Mouse (Mus musculus) limb, embryonic 13.5 days (tissue): ENCODE measurements at regions not wholly inside any gene's neighbourhood (a gene's known extent, or its start where the extent isn't known, plus 50 kb on each side); places are given as distances from the start of the nearest gene placed in this dataset.

Experiments
- ATAC-seq: fragments of 200-750 bp; cut with Nextera tagmentation; 2 replicates; pipeline ENCODE4 v1.8.0; 2017; ENCODE audit warnings: low read depth, moderate number of reproducible peaks, moderate TSS enrichment; ENCODE audit not compliant: low FRiP score
- H3K27ac ChIP-seq: fragments of 300-500 bp; sonication (generic); 2 replicates; pipeline ENCODE4 v1.5.1; 2015; ENCODE audit warnings: inconsistent platforms, mild to moderate bottlenecking, moderate library complexity
- H3K27me3 ChIP-seq: fragments of 300-500 bp; sonication (generic); 2 replicates; pipeline ENCODE4 v1.6.1; 2015; ENCODE audit warnings: mild to moderate bottlenecking, inconsistent platforms
- H3K36me3 ChIP-seq: fragments of 300-500 bp; sonication (generic); 2 replicates; pipeline ENCODE4 v1.6.1; 2015; ENCODE audit warnings: inconsistent platforms, mild to moderate bottlenecking, moderate library complexity
- H3K4me1 ChIP-seq: fragments of 300-500 bp; sonication (generic); 2 replicates; pipeline ENCODE4 v1.6.1; 2015; ENCODE audit warnings: inconsistent platforms
- H3K4me2 ChIP-seq: fragments of 300-500 bp; sonication (generic); replicated peaks from 2 replicates; pipeline ENCODE4 v1.6.1; 2015; ENCODE audit warnings: inconsistent platforms, mild to moderate bottlenecking, moderate library complexity
- H3K4me3 ChIP-seq: fragments of 300-500 bp; sonication (generic); 2 replicates; pipeline ENCODE4 v1.5.1; 2015; ENCODE audit warnings: moderate library complexity, mild to moderate bottlenecking, inconsistent platforms
- H3K9ac ChIP-seq: fragments of 300-500 bp; sonication (generic); 2 replicates; pipeline ENCODE4 v1.6.1; 2015; ENCODE audit warnings: mild to moderate bottlenecking, inconsistent platforms
- H3K9me3 ChIP-seq: fragments of 300-500 bp; sonication (generic); 2 replicates; pipeline ENCODE4 v1.6.1; 2016; ENCODE audit warnings: inconsistent platforms
- WGBS: fragments of 180-500 bp; shearing (Covaris S2); methylation state at CpG from one replicate; pipeline ENCODE4 v1.1.7; 2015; 5-methylcytosine and 5-hydroxymethylcytosine counted together

DNA sequence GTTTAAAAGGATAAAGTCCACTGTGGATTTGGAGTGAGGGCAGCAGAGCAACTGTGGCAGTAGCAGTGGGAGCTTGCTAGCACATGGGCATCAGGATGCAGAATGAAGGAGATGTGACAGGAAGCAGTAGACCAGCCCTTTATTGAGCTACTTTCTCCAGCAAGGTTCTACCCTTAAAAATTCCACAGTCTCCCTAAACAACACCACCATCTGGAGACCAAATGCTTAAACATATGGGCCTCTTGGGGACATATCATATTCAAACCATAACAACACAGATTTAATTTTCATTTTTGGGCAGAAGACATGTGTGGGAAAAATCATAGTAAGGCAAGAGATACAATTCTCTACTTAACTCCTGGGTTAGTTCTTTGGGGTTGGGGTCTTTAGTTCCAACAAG is 656.1 kb downstream of the Ets1 start:
- ATAC-seq = no peak
- no peaks in the 10 kb centered on the region for H3K9me3 ChIP-seq
- no peak overlapping the region for H3K4me2 ChIP-seq
- no peak overlapping the region for H3K9ac ChIP-seq
- no peaks in the 10 kb centered on the region for H3K4me1 ChIP-seq
- H3K4me3 ChIP-seq = no peak overlapping the region
- H3K27me3 ChIP-seq = no peaks in the 10 kb centered on the region
- no peaks in the 10 kb centered on the region for H3K36me3 ChIP-seq
- H3K27ac ChIP-seq = no peak overlapping the region

DNA sequence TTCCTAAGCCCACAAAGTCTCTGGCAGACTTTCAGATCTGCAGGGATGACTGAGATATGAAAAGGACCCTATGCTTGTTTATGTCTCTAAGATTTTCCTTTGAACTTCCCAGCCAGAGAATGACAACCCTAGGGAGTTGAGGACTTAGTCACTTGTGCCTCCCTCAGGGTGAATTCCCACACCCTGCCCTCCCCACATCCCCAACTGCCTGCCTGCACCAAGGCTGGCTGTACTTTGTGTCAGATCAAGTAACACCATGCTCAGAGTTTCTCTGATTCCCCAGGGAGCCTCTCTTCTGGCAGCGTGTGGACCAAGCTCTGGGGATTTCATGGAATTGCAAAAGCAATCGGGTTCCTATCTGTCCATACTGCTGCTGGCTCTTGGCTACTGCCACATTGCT is 659.9 kb downstream of the Ets1 start:
- Histone ChIP-seq H3K4me2 (no peak overlapping the region), H3K9me3 (no peaks in the 10 kb centered on the region), H3K9ac (no peak overlapping the region), H3K27me3 (no peaks in the 10 kb centered on the region), H3K36me3 (no peaks in the 10 kb centered on the region), H3K4me1 (no peaks in the 10 kb centered on the region), H3K27ac (no peak overlapping the region), H3K4me3 (no peak overlapping the region)
- 15% methylated on average over 2 of the region's 2 CpGs for WGBS
- ATAC-seq = no peak

DNA sequence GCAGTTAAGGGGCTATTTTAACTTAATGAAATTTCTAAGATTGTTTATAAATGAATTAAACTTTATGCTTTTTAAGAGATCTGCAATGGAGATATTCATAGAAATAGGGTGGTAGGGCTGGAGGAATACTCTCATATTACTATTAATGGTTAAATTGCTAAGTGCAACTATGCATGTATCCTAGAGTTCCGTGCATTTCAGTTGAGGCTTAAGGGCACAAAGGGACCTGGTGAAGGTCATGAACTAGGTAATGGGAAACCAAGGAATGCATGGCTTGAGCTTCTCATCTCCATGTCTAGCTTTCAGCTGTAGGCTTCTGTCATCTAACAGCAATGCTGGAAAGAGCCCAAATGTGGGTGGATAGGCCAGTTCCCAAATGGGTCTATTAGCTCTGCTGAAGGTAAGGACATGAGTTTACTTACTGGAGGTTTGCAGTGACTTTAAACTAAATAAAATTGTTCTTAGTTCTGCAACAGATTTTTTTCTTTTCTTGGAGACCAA is 683.6 kb downstream of the Ets1 start:
- H3K36me3 ChIP-seq = no peaks in the 10 kb centered on the region
- H3K27me3 ChIP-seq = no peaks in the 10 kb centered on the region
- no peak overlapping the region for H3K9ac ChIP-seq
- 67% methylated on average over 1 of the region's 1 CpGs for WGBS
- H3K4me1 ChIP-seq = no peaks in the 10 kb centered on the region
- H3K4me2 ChIP-seq = no peak overlapping the region
- H3K27ac ChIP-seq = no peak overlapping the region
- no peak overlapping the region for H3K4me3 ChIP-seq
- no peaks in the 10 kb centered on the region for H3K9me3 ChIP-seq
- no peak for ATAC-seq

DNA sequence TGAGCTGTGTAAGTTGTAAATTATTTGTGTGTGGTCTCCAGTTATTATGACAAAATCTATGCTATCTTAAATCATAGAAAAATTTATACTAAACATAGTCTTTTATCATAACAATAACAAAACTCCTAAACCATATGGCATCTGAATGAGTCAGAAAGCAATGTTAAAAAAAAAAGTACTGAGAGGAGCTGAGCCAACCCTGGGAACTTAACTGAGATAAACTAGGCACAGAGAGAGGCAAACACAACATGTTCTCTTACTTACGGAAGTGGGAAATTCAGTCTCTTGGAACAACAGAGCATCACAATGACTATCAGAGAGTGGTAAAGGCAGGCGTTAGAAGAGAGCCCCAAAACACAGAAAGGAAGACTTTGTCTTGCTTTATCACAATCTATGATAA is 691.7 kb downstream of the Ets1 start:
- H3K27me3 ChIP-seq = no peaks in the 10 kb centered on the region
- no peaks in the 10 kb centered on the region for H3K9me3 ChIP-seq
- H3K4me1 ChIP-seq = no peaks in the 10 kb centered on the region
- no peak for ATAC-seq
- no peak overlapping the region for H3K4me2 ChIP-seq
- no peak overlapping the region for H3K27ac ChIP-seq
- H3K36me3 ChIP-seq = no peaks in the 10 kb centered on the region
- H3K4me3 ChIP-seq = no peak overlapping the region
- H3K9ac ChIP-seq = no peak overlapping the region
- 89% methylated on average over 2 of the region's 2 CpGs for WGBS

DNA sequence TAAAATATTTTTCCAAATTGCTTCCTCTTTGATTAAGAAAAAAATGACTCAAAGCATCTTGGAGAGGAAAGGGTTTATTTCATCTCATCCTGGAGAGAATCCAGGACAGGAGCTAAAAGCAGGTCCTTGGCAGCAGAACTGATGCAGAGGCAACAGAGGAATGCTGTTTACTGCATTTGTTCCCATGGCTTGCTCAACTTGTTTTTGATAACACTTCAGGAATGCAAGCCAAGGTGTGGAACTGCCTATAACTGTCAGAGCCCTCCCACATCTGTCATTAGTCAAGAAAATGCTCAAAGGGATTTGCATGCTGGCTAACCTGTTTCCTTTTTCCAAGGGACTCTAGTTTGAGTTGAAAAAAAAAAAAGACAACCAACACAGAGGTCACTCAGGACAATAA is 714.2 kb downstream of the Ets1 start:
- no peak for ATAC-seq
- peaks cover 5% of the 10 kb centered on the region; the same call in 1 of the 2 replicates for H3K9me3 ChIP-seq
- no peak overlapping the region for H3K4me3 ChIP-seq
- no peaks in the 10 kb centered on the region for H3K36me3 ChIP-seq
- H3K4me2 ChIP-seq = no peak overlapping the region
- H3K9ac ChIP-seq = no peak overlapping the region
- H3K27ac ChIP-seq = no peak overlapping the region
- no peaks in the 10 kb centered on the region for H3K4me1 ChIP-seq
- no peaks in the 10 kb centered on the region for H3K27me3 ChIP-seq

DNA sequence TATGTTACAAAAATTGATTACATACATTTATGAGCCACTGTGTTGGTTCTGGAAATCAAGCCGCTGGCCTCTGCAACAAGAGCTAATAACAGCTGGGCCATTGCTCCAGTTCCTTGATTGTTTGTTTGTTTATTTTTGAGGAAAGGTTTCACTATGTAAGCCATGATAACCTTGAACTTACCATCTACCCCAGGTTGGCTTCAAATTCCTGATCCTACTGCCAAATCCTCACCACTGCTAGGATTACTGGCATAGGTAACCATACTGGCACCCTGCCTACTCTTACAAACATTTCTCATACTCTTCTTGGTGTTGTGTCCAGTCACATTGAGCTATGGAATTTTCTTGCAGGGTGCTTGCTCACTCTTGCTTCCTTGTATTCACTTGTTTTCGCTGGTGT is 720.6 kb downstream of the Ets1 start:
- no peaks in the 10 kb centered on the region for H3K27me3 ChIP-seq
- no peaks in the 10 kb centered on the region for H3K9me3 ChIP-seq
- no peak overlapping the region for H3K27ac ChIP-seq
- 73% methylated on average over 2 of the region's 2 CpGs for WGBS
- H3K4me2 ChIP-seq = no peak overlapping the region
- no peaks in the 10 kb centered on the region for H3K36me3 ChIP-seq
- H3K4me1 ChIP-seq = no peaks in the 10 kb centered on the region
- H3K4me3 ChIP-seq = no peak overlapping the region
- H3K9ac ChIP-seq = no peak overlapping the region
- ATAC-seq = no peak

DNA sequence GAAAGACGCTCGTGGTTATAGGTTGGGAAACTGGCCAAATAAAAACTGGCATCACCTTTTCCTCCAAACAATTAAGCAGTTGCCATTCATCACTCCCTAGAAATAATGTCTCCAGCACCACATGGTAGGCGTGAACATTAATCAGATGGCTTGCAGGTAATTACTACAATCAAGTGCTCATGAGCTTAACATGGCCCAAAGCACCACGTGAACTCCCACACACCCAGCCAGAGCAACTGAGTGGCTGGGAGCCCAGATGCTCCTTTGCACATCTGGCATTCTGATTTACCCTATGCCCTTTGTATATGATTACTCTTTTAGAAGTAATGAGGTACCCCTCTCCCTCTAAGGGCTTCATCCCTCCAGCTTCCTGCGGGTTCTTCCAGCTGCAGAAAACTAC is 724.9 kb downstream of the Ets1 start:
- H3K27me3 ChIP-seq = no peaks in the 10 kb centered on the region
- WGBS = 45% methylated on average over 5 of the region's 5 CpGs
- no peak overlapping the region for H3K27ac ChIP-seq
- no peaks in the 10 kb centered on the region for H3K4me1 ChIP-seq
- H3K4me3 ChIP-seq = no peak overlapping the region
- no peak for ATAC-seq
- H3K9me3 ChIP-seq = no peaks in the 10 kb centered on the region
- no peak overlapping the region for H3K4me2 ChIP-seq
- no peaks in the 10 kb centered on the region for H3K36me3 ChIP-seq
- no peak overlapping the region for H3K9ac ChIP-seq

DNA sequence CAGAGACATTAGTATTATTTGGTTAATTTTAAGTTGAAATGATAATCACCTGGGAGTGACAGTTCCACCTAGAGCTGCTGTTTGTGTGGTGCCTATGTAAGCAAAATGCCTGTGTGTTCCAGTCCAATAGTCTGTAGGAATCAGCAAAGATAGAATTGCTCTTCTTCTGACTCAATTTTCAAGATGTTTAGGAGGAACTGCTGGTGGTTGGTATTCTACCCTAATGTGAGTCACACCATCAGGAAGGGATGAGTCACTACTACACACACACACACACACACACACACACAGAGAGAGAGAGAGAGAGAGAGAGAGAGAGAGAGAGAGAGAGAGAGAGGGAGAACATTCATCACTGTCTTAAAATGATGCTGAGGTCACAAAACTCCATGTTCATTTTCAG is 753.1 kb downstream of the Ets1 start:
- H3K27ac ChIP-seq = no peak overlapping the region
- H3K4me1 ChIP-seq = no peaks in the 10 kb centered on the region
- H3K36me3 ChIP-seq = no peaks in the 10 kb centered on the region
- no peak for ATAC-seq
- no peaks in the 10 kb centered on the region for H3K9me3 ChIP-seq
- H3K4me2 ChIP-seq = no peak overlapping the region
- no peak overlapping the region for H3K9ac ChIP-seq
- no peaks in the 10 kb centered on the region for H3K27me3 ChIP-seq
- no peak overlapping the region for H3K4me3 ChIP-seq

DNA sequence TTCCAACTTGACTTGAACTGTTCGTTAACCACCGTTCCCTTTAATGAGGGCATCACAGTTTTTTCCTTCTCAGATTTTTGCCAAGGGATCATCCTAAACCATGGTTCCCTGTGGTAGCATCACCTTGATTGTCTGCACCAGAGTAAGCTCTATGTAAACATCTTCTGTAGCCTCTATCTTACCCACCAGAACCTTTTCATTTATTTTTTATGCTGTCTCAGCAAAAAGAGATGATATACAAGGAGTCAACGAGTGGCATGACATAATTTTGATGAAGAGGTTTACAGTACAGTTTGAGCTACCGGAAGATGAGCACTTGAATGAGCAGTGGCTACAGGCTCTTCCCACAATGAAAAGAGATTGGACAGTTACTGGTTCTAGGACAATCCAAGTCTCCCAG is 768.7 kb downstream of the Ets1 start:
- H3K9me3 ChIP-seq = peaks cover 5% of the 10 kb centered on the region; the same call in 1 of the 2 replicates
- H3K27me3 ChIP-seq = no peaks in the 10 kb centered on the region
- WGBS = 88% methylated on average over 4 of the region's 4 CpGs
- H3K4me2 ChIP-seq = no peak overlapping the region
- no peak overlapping the region for H3K9ac ChIP-seq
- ATAC-seq = no peak
- H3K4me3 ChIP-seq = no peak overlapping the region
- no peaks in the 10 kb centered on the region for H3K36me3 ChIP-seq
- no peaks in the 10 kb centered on the region for H3K4me1 ChIP-seq
- no peak overlapping the region for H3K27ac ChIP-seq

DNA sequence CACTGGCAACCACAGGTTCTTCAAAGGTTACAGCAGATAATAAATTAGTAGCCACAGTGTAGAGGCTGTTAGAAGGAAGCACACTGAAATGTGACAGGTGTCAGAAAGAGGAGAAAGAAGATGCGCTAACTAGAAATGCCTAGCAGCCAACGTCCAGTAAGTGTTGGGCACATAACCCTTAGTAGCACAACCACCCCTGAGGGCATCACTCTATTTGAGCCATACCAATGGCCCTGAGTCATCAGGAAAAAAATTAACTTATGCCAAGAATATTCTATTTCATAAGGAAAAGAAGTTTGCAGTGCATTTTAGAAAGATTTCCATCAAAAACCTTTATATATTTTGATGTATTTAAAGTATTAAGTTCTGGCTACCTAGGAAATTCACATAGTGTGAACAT is 771.5 kb downstream of the Ets1 start:
- Histone ChIP-seq H3K27me3 (no peaks in the 10 kb centered on the region), H3K4me2 (no peak overlapping the region), H3K27ac (no peak overlapping the region), H3K36me3 (no peaks in the 10 kb centered on the region), H3K4me3 (no peak overlapping the region), H3K9ac (no peak overlapping the region), H3K4me1 (no peaks in the 10 kb centered on the region), H3K9me3 (peaks cover 5% of the 10 kb centered on the region; the same call in 1 of the 2 replicates)
- 88% methylated on average over 2 of the region's 2 CpGs for WGBS
- no peak for ATAC-seq

DNA sequence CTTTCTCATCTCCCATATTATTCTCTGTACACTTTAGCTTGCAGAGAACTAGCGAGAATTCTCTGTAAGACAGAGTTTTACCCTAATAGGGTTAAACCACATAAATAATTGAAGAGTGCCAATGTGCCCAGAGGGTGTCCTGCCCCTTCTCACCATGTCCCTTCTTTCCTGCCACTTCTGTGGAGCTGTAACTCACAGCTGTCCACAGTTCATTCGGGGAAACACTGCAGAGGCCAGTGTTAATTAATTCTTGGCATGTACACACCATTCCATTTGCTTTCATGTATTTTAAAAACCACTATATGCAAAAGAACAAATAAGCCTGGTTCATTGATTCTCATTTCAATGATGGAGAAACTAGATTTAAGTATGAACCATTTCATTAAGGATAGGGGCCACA is 787.8 kb downstream of the Ets1 start:
- H3K27ac ChIP-seq = no peak overlapping the region
- H3K9ac ChIP-seq = no peak overlapping the region
- no peaks in the 10 kb centered on the region for H3K27me3 ChIP-seq
- no peak overlapping the region for H3K4me3 ChIP-seq
- no peak overlapping the region for H3K4me2 ChIP-seq
- WGBS = 28% methylated on average over 2 of the region's 2 CpGs
- no peaks in the 10 kb centered on the region for H3K4me1 ChIP-seq
- no peaks in the 10 kb centered on the region for H3K9me3 ChIP-seq
- H3K36me3 ChIP-seq = no peaks in the 10 kb centered on the region
- ATAC-seq = no peak

DNA sequence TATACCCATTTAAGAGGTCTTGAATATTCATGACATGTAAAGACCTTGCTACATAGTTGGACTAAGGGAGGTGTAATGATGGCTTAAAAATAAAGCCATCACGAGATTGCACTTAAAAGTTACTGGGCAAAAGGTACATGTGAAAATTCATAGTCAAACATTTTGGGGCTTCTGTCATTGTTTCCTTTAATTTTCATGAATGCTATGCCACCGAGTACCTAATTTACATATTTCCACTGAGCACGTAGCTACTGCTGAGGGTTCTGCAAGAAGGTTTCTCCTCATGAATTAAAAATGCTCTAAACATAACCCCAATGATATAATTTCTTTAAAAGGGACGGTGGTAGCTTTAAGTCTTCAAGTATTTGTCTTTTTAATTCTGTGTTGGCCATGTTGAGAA is 800.4 kb downstream of the Ets1 start:
- Histone ChIP-seq H3K27ac (no peak overlapping the region), H3K4me3 (no peak overlapping the region), H3K4me2 (no peak overlapping the region), H3K27me3 (no peaks in the 10 kb centered on the region), H3K4me1 (no peaks in the 10 kb centered on the region), H3K9me3 (no peaks in the 10 kb centered on the region), H3K36me3 (no peaks in the 10 kb centered on the region), H3K9ac (no peak overlapping the region)
- no peak for ATAC-seq
- 88% methylated on average over 4 of the region's 4 CpGs for whole genome bisulfite sequencing

DNA sequence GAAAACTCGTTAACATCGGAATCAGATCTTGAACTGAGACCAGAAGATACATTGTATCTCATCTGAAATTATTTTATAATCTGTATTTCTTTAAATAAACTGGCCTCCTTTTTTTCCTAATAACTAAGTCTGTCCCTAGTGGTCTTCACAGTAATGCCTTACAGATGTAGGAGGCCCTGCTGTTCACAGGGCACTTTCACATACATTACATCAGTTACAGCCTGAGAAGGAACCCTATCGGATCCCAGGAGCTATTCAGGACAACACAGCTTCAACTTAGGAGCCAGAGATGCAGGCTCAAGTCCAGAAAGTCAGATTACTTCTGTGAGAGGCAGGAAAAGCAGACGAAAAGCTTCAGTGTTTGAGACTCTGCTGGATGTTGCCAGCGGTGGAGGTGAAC is 806.2 kb downstream of the Ets1 start:
- peaks cover 8% of the 10 kb centered on the region for H3K4me1 ChIP-seq
- no peaks in the 10 kb centered on the region for H3K36me3 ChIP-seq
- peak; percentile 79 for ATAC-seq
- no peak overlapping the region for H3K9ac ChIP-seq
- no peak overlapping the region for H3K4me2 ChIP-seq
- H3K27me3 ChIP-seq = no peaks in the 10 kb centered on the region
- no peak overlapping the region for H3K4me3 ChIP-seq
- WGBS = 61% methylated on average over 5 of the region's 5 CpGs
- H3K27ac ChIP-seq = no peak overlapping the region
- H3K9me3 ChIP-seq = no peaks in the 10 kb centered on the region
